Mouse (Mus musculus) embryonic facial prominence, embryonic 11.5 days (tissue): Measurements from ENCODE around the gene Cgrrf1. TPM values are rescaled to one million over a fixed set of nuclear protein-coding genes. Genes with fewer than 3 reads are reported as not detected.
"Not testable (repeated sequence)": the region's sequence is repeated elsewhere in the genome, so short reads cannot be mapped to it uniquely, and the experiment has no call there.

Source experiments
- ATAC-seq: fragments of 200-750 bp; cut with Nextera tagmentation; replicated peaks from 2 replicates; pipeline ENCODE4 v1.8.0; 2017; ENCODE audit warnings: low read depth; ENCODE audit not compliant: insufficient number of reproducible peaks, low FRiP score, low TSS enrichment
- DNase-seq: peaks from one replicate; pipeline ENCODE4 v3.0.0-alpha.2; 2015; ENCODE audit warnings: low spot score
- H3K27ac ChIP-seq: fragments of 300-500 bp; sonication (generic); replicated peaks from 2 replicates; pipeline ENCODE4 v1.5.1; 2014; ENCODE audit warnings: mild to moderate bottlenecking, low read depth, low read length, control low read depth
- H3K27me3 ChIP-seq: fragments of 300-500 bp; sonication (generic); 2 replicates; pipeline ENCODE4 v1.6.1; 2014; ENCODE audit warnings: mild to moderate bottlenecking, low read length, moderate library complexity, mixed read lengths; ENCODE audit not compliant: control insufficient read depth, insufficient read depth
- H3K36me3 ChIP-seq: fragments of 300-500 bp; sonication (generic); replicated peaks from 2 replicates; pipeline ENCODE4 v1.6.1; 2014; ENCODE audit warnings: low read depth, mild to moderate bottlenecking, low read length, moderate library complexity, mixed read lengths; ENCODE audit not compliant: control insufficient read depth, insufficient read depth
- H3K4me1 ChIP-seq: fragments of 300-500 bp; sonication (generic); 2 replicates; pipeline ENCODE4 v1.6.1; 2014; ENCODE audit warnings: low read length, mixed read lengths; ENCODE audit not compliant: control insufficient read depth, insufficient read depth
- H3K4me2 ChIP-seq: fragments of 300-500 bp; sonication (generic); 2 replicates; pipeline ENCODE4 v1.6.1; 2014; ENCODE audit warnings: low read depth, mild to moderate bottlenecking, control low read depth, low read length, moderate library complexity
- H3K4me3 ChIP-seq: fragments of 300-500 bp; sonication (generic); 2 replicates; pipeline ENCODE4 v1.5.1; 2014; ENCODE audit warnings: low read depth, low read length, control low read depth
- H3K9ac ChIP-seq: fragments of 300-500 bp; sonication (generic); replicated peaks from 2 replicates; pipeline ENCODE4 v1.6.1; 2014; ENCODE audit warnings: mild to moderate bottlenecking, control low read depth, low read length
- H3K9me3 ChIP-seq: fragments of 300-500 bp; sonication (generic); replicated peaks from 2 replicates; pipeline ENCODE4 v1.6.1; 2016; ENCODE audit warnings: mild to moderate bottlenecking, low read length, inconsistent platforms, mixed read lengths; ENCODE audit not compliant: control insufficient read depth
- WGBS: fragments of 180-500 bp; shearing (Covaris S2); extraction: QIAGEN DNeasy Blood & Tissue Kit; methylation state at CpG from one replicate; pipeline ENCODE4 v1.1.7; 2014; 5-methylcytosine and 5-hydroxymethylcytosine counted together
- polyA plus RNA-seq: library from polyadenylated mRNA; unstranded; fragments of >200 nt; fragmentation: Nextera tagmentation; extraction: Ambion mirVana; gene quantifications from 2 replicates; pipeline ENCODE4 v1.2.1, GENCODE M21; 2014

Cgrrf1 gene
- polyA plus RNA-seq, 1 experiment from 2014 or later: 33.9 TPM

- 88% methylated on average over 6 of the region's 6 CpGs for WGBS
- Histone ChIP-seq H3K27me3 (no peaks in the 10 kb centered on the region), H3K4me1 (no peaks in the 10 kb centered on the region), H3K9ac (no peak overlapping the region), H3K4me2 (no peak overlapping the region), H3K9me3 (no peaks in the 10 kb centered on the region), H3K4me3 (no peak overlapping the region), H3K36me3 (peaks cover 6% of the 10 kb centered on the region), H3K27ac (no peak overlapping the region)
- DNase-seq (no peak), ATAC-seq (no peak)
Measured at GRCm38 (mm10) chr14:46815640-46816039, 16.3 kb upstream of the Cgrrf1 start.

DNA sequence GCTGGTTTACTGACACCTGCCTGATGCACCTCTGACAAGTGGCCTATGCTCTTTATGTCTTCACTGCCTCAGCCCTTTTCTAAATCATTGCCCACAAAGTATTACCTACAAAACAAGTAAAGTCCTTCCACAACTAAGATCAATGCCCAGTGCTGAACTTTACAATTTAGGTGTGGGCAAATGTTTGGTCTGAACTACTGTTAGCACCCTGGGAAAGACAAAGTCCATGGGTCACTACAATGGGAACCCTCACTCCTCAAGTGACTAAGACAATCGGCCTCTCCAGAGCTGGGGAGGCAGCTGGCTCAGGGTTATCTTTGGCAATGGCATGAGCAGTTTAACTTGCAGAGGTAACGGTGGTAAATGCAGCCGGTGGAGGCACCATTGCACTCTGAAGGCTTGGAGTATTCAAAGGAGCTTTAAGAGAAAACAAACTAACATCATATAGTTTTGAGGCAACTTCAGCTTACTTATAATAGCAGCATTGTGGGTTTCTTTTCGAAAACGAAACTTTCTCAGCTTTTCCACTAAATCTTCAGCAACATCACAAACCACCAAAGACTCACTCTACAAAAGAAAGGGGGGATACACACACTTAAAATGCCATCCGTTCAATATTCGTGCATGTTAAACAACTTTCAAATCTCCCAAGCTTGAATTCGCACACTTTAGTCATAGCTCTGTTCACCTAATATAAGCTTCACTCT lies 14.9 kb upstream of the Cgrrf1 start:
- H3K4me1 ChIP-seq: no peaks in the 10 kb centered on the region
- no peak overlapping the region for H3K27ac ChIP-seq
- no peaks in the 10 kb centered on the region for H3K27me3 ChIP-seq
- DNase-seq: no peak
- H3K9me3 ChIP-seq: no peaks in the 10 kb centered on the region
- 95% methylated on average over 8 of the region's 8 CpGs for WGBS
- H3K9ac ChIP-seq: no peak overlapping the region
- no peak overlapping the region for H3K4me2 ChIP-seq
- peaks cover 6% of the 10 kb centered on the region for H3K36me3 ChIP-seq
- H3K4me3 ChIP-seq: no peak overlapping the region
- no peak for ATAC-seq

GRCm38 (mm10) chr14:46818743-46819142 lies 13.2 kb upstream of the Cgrrf1 start:
- 92% methylated on average over 7 of the region's 7 CpGs for WGBS
- Histone ChIP-seq H3K36me3 (peaks cover 1% of the 10 kb centered on the region), H3K9ac (no peak overlapping the region), H3K9me3 (no peaks in the 10 kb centered on the region), H3K4me1 (no peaks in the 10 kb centered on the region), H3K4me3 (no peak overlapping the region), H3K27me3 (no peaks in the 10 kb centered on the region), H3K4me2 (no peak overlapping the region), H3K27ac (no peak overlapping the region)
- ATAC-seq (no peak), DNase-seq (no peak)

DNA sequence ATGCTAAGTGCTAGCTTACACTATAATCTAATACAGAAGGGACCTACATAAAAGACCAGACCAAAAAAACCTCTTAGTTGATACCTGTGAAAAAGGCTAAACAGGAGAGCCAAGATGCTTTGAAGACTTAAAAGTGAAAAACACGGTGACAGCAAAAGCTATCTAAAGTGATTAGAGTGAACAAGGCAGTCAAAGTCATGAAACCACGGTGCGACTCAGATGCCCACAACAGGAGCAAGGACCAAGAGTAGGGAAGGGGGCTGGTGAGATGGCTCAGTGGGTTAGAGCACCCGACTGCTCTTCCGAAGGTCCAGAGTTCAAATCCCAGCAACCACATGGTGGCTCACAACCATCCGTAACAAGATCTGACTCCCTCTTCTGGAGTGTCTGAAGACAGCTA lies 12.0 kb upstream of the Cgrrf1 start:
- H3K36me3 ChIP-seq, H3K4me1 ChIP-seq, H3K27me3 ChIP-seq, DNase-seq, H3K4me2 ChIP-seq, H3K4me3 ChIP-seq, H3K27ac ChIP-seq, ATAC-seq, H3K9ac ChIP-seq, H3K9me3 ChIP-seq: not testable (repeated sequence)
- 92% methylated on average over 5 of the region's 6 CpGs for WGBS

DNA sequence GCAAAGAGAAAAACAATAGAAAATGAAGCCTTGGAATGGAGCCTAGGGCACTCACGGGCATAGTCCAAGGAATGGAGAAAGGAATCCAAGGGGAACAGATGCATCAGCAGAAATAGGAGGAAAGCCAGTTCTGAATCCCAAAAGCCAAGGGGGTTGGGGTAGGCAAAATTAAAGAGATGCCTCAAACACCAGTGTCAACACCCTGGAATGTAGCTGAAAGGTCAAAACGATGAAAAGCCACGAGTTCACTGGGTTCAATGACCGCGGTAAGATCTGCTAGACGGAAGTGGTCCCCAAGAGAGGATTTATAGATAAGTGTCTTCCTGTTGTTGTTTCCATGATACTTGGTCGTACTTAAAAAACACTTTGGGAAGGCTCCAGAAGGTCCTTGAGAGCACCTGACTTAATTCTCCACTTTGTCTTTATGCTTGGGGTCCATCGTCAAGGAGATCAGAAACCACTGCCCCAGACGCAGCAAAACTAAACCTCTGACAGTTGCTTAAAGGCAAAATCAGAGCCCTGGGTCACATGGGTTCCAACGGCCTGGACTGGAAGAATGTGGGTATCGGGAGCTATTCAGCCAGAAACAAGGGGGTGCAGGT lies 10.6 kb upstream of the Cgrrf1 start:
- under 1% methylated on average over 11 of the region's 11 CpGs for whole genome bisulfite sequencing
- Histone ChIP-seq H3K4me1 (no peaks in the 10 kb centered on the region), H3K4me3 (peak overlapping the region; percentile 85), H3K4me2 (peak overlapping the region; percentile 54), H3K9ac (peak overlapping the region; percentile 89), H3K36me3 (no peaks in the 10 kb centered on the region), H3K27me3 (no peaks in the 10 kb centered on the region), H3K27ac (peak overlapping the region; percentile 79), H3K9me3 (no peaks in the 10 kb centered on the region)
- DNase-seq (peak; percentile 7), ATAC-seq (no peak)

GRCm38 (mm10) chr14:46821873-46822716 lies 9.8 kb upstream of the Cgrrf1 start, which contains the start of gene Gmfb:
TSS of gene Gmfb (minus strand) at chr14:46822242.
- DNase-seq: peak; percentile 94
- peak; percentile 90 for ATAC-seq
- Histone ChIP-seq H3K36me3 (no peaks in the 10 kb centered on the region), H3K9ac (peak within 1 kb of the TSS; percentile 89), H3K4me1 (no peaks in the 10 kb centered on the region), H3K9me3 (no peaks in the 10 kb centered on the region), H3K27ac (peak within 1 kb of the TSS; percentile 79), H3K27me3 (no peaks in the 10 kb centered on the region), H3K4me3 (peak within 1 kb of the TSS; percentile 85), H3K4me2 (peak within 1 kb of the TSS; percentile 54)
- WGBS: under 1% methylated on average over 65 of the region's 65 CpGs

- no peak overlapping the region for H3K4me3 ChIP-seq
- no peaks in the 10 kb centered on the region for H3K27me3 ChIP-seq
- ATAC-seq (no peak), DNase-seq (no peak)
- no peaks in the 10 kb centered on the region for H3K9me3 ChIP-seq
- WGBS: 67% methylated on average over 2 of the region's 2 CpGs
- no peaks in the 10 kb centered on the region for H3K36me3 ChIP-seq
- H3K27ac ChIP-seq: no peak overlapping the region
- no peaks in the 10 kb centered on the region for H3K4me1 ChIP-seq
- no peak overlapping the region for H3K4me2 ChIP-seq
- H3K9ac ChIP-seq: no peak overlapping the region
Measured at GRCm38 (mm10) chr14:46823996-46824395, 7.9 kb upstream of the Cgrrf1 start.

DNA sequence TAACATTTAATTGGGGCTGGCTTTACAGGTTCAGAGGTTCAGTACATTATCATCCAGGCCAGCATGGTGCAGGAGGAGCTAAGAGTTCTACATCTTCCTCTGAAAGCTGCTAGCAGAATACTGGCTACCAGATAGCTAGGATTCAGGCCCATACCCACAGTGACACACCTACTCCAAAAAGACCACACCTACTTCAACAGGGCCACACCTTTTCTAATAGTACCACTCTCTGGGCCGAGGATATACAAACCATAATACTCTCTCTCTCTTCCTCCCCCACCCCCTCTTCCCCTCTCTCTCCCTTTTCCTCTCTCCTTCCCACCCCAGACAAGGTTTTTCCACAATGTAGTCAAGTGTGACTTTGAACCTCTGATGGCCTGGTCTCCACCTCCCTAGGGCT lies 4.5 kb upstream of the Cgrrf1 start:
- DNase-seq: no peak
- Histone ChIP-seq H3K27ac (no peak overlapping the region), H3K4me3 (no peak overlapping the region), H3K9me3 (no peaks in the 10 kb centered on the region), H3K4me1 (no peaks in the 10 kb centered on the region), H3K27me3 (no peaks in the 10 kb centered on the region), H3K4me2 (no peak overlapping the region), H3K36me3 (no peaks in the 10 kb centered on the region), H3K9ac (no peak overlapping the region)
- ATAC-seq: no peak
- WGBS: 50% methylated on average over 1 of the region's 1 CpGs
